Mouse (Mus musculus): Measurements from ENCODE around the gene Med19. TPM values are rescaled to one million over a fixed set of nuclear protein-coding genes. Genes with fewer than 3 reads are reported as not detected.

Med19 gene
- polyA plus RNA-seq (2015; fragmentation: Nextera tagmentation; extraction: Ambion mirVana) = 33.4 and 38.5 TPM in 2 replicates

- Histone ChIP-seq H3K4me2 (peak within 1 kb of the TSS; percentile 78), H3K36me3 (peaks cover 35% of the 10 kb centered on the region), H3K4me3 (peak within 1 kb of the TSS; percentile 99), H3K27me3 (no peaks in the 10 kb centered on the region), H3K9me3 (no peaks in the 10 kb centered on the region), H3K9ac (peak within 1 kb of the TSS; percentile 91), H3K27ac (peak within 1 kb of the TSS; percentile 73; the same call in 1 of the 2 replicates), H3K4me1 (peaks cover 18% of the 10 kb centered on the region)
- WGBS = under 1% methylated on average over 44 of the region's 44 CpGs
- ATAC-seq (ENCODE audit: insufficient number of reproducible peaks, insufficient read depth, low FRiP score, low TSS enrichment, low read depth) = peak; percentile 100
Measured at GRCm38 (mm10) chr2:84677968-84678880, at the start of gene Med19, which contains the start of gene Gm28635. Gene Med19, plus strand, starts transcription at chr2:84678402. Gene Gm28635, minus strand, starts transcription at chr2:84678041.

GRCm38 (mm10) chr2:84632001-84632400 is 46.2 kb upstream of the Med19 start:
- H3K9me3 ChIP-seq = no peaks in the 10 kb centered on the region
- H3K27ac ChIP-seq = no peak overlapping the region
- no peak overlapping the region for H3K9ac ChIP-seq
- no peaks in the 10 kb centered on the region for H3K27me3 ChIP-seq
- 0 out of 2 replicates have a peak, but pooled peaks cover 7% of the 10 kb centered on the region for H3K36me3 ChIP-seq
- H3K4me2 ChIP-seq = no peak overlapping the region
- no peak for ATAC-seq (ENCODE audit: insufficient number of reproducible peaks, insufficient read depth, low FRiP score, low TSS enrichment, low read depth)
- 88% methylated on average over 1 of the region's 1 CpGs for WGBS
- H3K4me3 ChIP-seq = no peak overlapping the region
- H3K4me1 ChIP-seq = peaks cover 38% of the 10 kb centered on the region

GRCm38 (mm10) chr2:84632999-84633398 is 45.2 kb upstream of the Med19 start:
- 8% methylated on average over 3 of the region's 3 CpGs for WGBS
- 0 out of 2 replicates have a peak, but pooled peaks cover 7% of the 10 kb centered on the region for H3K36me3 ChIP-seq
- H3K4me1 ChIP-seq = peaks cover 47% of the 10 kb centered on the region
- H3K4me3 ChIP-seq = no peak overlapping the region
- no peaks in the 10 kb centered on the region for H3K9me3 ChIP-seq
- ATAC-seq (ENCODE audit: insufficient number of reproducible peaks, insufficient read depth, low FRiP score, low TSS enrichment, low read depth) = no peak
- H3K27ac ChIP-seq = no peak overlapping the region
- H3K9ac ChIP-seq = no peak overlapping the region
- no peak overlapping the region for H3K4me2 ChIP-seq
- H3K27me3 ChIP-seq = no peaks in the 10 kb centered on the region

GRCm38 (mm10) chr2:84634006-84634405 is 44.2 kb upstream of the Med19 start:
- peak overlapping the region; percentile 94; the same call in 1 of the 2 replicates for H3K27ac ChIP-seq
- ATAC-seq (ENCODE audit: insufficient number of reproducible peaks, insufficient read depth, low FRiP score, low TSS enrichment, low read depth) = no peak
- H3K4me3 ChIP-seq = no peak overlapping the region
- H3K36me3 ChIP-seq = 0 out of 2 replicates have a peak, but pooled peaks cover 5% of the 10 kb centered on the region
- WGBS = 61% methylated on average over 4 of the region's 4 CpGs
- no peaks in the 10 kb centered on the region for H3K27me3 ChIP-seq
- no peak overlapping the region for H3K9ac ChIP-seq
- H3K4me2 ChIP-seq = peak overlapping the region; percentile 0; the same call in 1 of the 2 replicates
- peaks cover 58% of the 10 kb centered on the region for H3K4me1 ChIP-seq
- H3K9me3 ChIP-seq = no peaks in the 10 kb centered on the region

- Histone ChIP-seq H3K4me3 (no peak overlapping the region), H3K27me3 (no peaks in the 10 kb centered on the region), H3K36me3 (no peaks in the 10 kb centered on the region), H3K9me3 (no peaks in the 10 kb centered on the region), H3K4me2 (peak overlapping the region; percentile 36), H3K27ac (peak overlapping the region; percentile 94), H3K4me1 (peaks cover 62% of the 10 kb centered on the region), H3K9ac (peak overlapping the region; percentile 49; the same call in 1 of the 2 replicates)
- ATAC-seq (ENCODE audit: insufficient number of reproducible peaks, insufficient read depth, low FRiP score, low TSS enrichment, low read depth) = no peak
- 11% methylated on average over 4 of the region's 4 CpGs for WGBS
Measured at GRCm38 (mm10) chr2:84634934-84635482, 43.2 kb upstream of the Med19 start.

GRCm38 (mm10) chr2:84635611-84636010 is 42.6 kb upstream of the Med19 start:
- Histone ChIP-seq H3K4me3 (no peak overlapping the region), H3K27ac (peak overlapping the region; percentile 94), H3K36me3 (no peaks in the 10 kb centered on the region), H3K9me3 (no peaks in the 10 kb centered on the region), H3K4me2 (peak overlapping the region; percentile 36), H3K27me3 (no peaks in the 10 kb centered on the region), H3K9ac (peak overlapping the region; percentile 49), H3K4me1 (peaks cover 68% of the 10 kb centered on the region)
- WGBS = 1% methylated on average over 2 of the region's 2 CpGs
- peak; percentile 93 for ATAC-seq (ENCODE audit: insufficient number of reproducible peaks, insufficient read depth, low FRiP score, low TSS enrichment, low read depth)

- 0 out of 2 replicates have a peak overlapping the region, but pooled peaks have one; percentile 32 for H3K9ac ChIP-seq
- H3K4me1 ChIP-seq = peaks cover 69% of the 10 kb centered on the region
- WGBS = 16% methylated on average over 8 of the region's 8 CpGs
- no peak overlapping the region for H3K4me3 ChIP-seq
- no peaks in the 10 kb centered on the region for H3K36me3 ChIP-seq
- H3K27me3 ChIP-seq = no peaks in the 10 kb centered on the region
- peak overlapping the region; percentile 94 for H3K27ac ChIP-seq
- H3K4me2 ChIP-seq = peak overlapping the region; percentile 36
- ATAC-seq (ENCODE audit: insufficient number of reproducible peaks, insufficient read depth, low FRiP score, low TSS enrichment, low read depth) = no peak
- no peaks in the 10 kb centered on the region for H3K9me3 ChIP-seq
Measured at GRCm38 (mm10) chr2:84636231-84636741, 41.9 kb upstream of the Med19 start.

- H3K4me2 ChIP-seq = no peak overlapping the region
- H3K4me1 ChIP-seq = peaks cover 69% of the 10 kb centered on the region
- no peaks in the 10 kb centered on the region for H3K9me3 ChIP-seq
- H3K4me3 ChIP-seq = no peak overlapping the region
- H3K9ac ChIP-seq = no peak overlapping the region
- ATAC-seq (ENCODE audit: insufficient number of reproducible peaks, insufficient read depth, low FRiP score, low TSS enrichment, low read depth) = no peak
- H3K27ac ChIP-seq = peak overlapping the region; percentile 94
- H3K27me3 ChIP-seq = no peaks in the 10 kb centered on the region
- no peaks in the 10 kb centered on the region for H3K36me3 ChIP-seq
- WGBS = 24% methylated on average over 7 of the region's 7 CpGs
Measured at GRCm38 (mm10) chr2:84637452-84638165, 40.6 kb upstream of the Med19 start.

- Histone ChIP-seq H3K27me3 (no peaks in the 10 kb centered on the region), H3K27ac (peak overlapping the region; percentile 94), H3K4me3 (no peak overlapping the region), H3K9ac (no peak overlapping the region), H3K4me1 (peaks cover 64% of the 10 kb centered on the region), H3K9me3 (no peaks in the 10 kb centered on the region), H3K4me2 (no peak overlapping the region), H3K36me3 (no peaks in the 10 kb centered on the region)
- WGBS = 49% methylated on average over 5 of the region's 5 CpGs
- no peak for ATAC-seq (ENCODE audit: insufficient number of reproducible peaks, insufficient read depth, low FRiP score, low TSS enrichment, low read depth)
Measured at GRCm38 (mm10) chr2:84638428-84639220, 39.6 kb upstream of the Med19 start.

GRCm38 (mm10) chr2:84640833-84641232 is 37.4 kb upstream of the Med19 start:
- Histone ChIP-seq H3K9me3 (no peaks in the 10 kb centered on the region), H3K4me3 (no peak overlapping the region), H3K36me3 (no peaks in the 10 kb centered on the region), H3K27ac (no peak overlapping the region), H3K9ac (no peak overlapping the region), H3K27me3 (no peaks in the 10 kb centered on the region), H3K4me1 (peaks cover 42% of the 10 kb centered on the region), H3K4me2 (no peak overlapping the region)
- ATAC-seq (ENCODE audit: insufficient number of reproducible peaks, insufficient read depth, low FRiP score, low TSS enrichment, low read depth) = no peak
